Mouse (Mus musculus): ENCODE data around the gene Elovl3. TPM values are rescaled to one million over a fixed set of nuclear protein-coding genes. Genes with fewer than 3 reads are reported as not detected.
A peak's percentile ranks its signal among the peaks of the same experiment; 100 is the strongest.
"Not testable (repeated sequence)": the region's sequence is repeated elsewhere in the genome, so short reads cannot be mapped to it uniquely, and the experiment has no call there.

Elovl3 gene
- not detected for total RNA-seq (2021)
- long read RNA-seq, experiment 1, result 0 reads
- long read RNA-seq, experiment 2, result 0 reads

- DNase-seq, result peak; percentile 17
These were observed at the start of gene Elovl3 for GRCm38 (mm10) chr19:46131694-46132525. Elovl3 (plus strand) TSS chr19:46131897.

GRCm38 (mm10) chr19:46085185-46085584, 46.5 kb upstream of the Elovl3 start:
- DNase-seq, result no peak

DNA sequence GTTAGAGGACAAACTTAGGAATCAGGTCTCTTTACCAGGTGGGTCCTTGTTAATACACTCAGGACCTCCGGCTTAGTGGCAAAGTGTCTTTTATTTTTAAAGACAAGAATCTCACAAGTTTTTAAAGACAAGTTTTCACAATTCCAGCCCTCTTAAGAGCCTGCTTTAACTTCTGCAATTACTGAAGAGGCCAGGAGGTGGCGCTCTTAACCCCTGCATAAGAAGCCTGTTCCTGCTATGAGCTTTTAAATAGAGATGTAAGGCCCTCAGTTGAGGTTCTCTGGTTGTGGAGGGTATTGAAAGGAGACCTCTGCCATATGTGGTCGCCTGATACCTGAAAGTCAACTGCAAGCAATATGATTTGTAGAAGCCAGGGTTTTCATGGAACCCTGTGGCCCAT, 45.4 kb upstream of the Elovl3 start:
- DNase-seq, result peak; percentile 56

DNA sequence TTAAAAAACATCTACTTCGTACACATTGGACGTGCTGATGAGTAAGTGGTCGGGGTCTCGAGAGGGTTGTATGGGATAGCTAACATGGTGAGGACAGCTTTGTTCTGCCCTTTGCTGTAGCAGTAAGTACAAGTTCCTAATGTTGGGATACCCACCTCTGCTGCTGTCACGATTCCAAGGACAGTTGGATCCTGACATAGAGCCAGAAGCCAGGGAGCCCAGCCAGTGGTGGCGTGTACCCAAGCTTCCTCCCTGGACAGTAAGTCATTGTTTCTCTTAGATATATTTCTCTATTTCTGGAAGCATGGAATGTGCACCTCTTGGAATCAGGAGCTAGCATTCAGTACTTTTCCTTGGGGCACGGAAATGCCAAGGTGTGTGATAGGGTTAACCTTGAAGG, 43.8 kb upstream of the Elovl3 start:
- DNase-seq, result no peak

DNA sequence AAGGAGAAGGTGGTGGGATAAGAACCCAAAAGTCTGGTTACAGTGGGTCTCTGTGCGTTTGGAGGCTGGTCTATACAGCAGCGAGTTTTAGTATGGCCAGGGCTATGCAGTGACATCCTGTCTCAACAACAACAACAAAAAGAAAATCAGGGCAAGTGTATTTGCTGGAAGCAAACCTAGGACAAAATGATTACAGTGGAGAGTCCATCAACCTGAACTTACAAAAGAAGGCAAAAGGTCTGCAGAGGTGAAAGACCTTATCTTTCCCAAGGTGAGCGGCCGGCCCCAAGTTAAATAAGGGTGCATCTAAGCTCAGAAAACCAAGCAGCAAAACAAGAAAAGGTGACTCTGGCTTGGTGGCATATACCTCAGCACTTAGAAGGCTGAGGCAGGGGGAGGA, 40.1 kb upstream of the Elovl3 start:
- DNase-seq, result no peak

DNA sequence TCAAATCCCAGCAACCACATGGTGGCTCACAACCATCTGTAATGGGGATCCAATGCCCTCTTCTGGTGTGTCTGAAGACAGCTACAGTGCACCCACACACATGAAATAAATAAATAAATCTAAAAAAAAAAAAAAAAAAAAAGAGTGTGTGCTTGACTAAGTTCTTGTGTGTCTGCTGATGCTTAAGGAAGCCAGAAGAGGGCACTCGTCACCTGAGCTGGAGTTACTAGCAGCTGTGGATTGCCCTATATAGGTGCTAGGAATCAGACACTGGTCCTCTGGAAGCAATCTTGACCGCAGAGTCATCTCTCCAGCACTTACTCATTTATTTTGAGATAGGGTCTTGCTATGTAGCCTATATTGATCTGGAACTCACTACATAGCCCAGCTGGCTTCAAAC, 37.6 kb upstream of the Elovl3 start:
- DNase-seq, result no peak

DNA sequence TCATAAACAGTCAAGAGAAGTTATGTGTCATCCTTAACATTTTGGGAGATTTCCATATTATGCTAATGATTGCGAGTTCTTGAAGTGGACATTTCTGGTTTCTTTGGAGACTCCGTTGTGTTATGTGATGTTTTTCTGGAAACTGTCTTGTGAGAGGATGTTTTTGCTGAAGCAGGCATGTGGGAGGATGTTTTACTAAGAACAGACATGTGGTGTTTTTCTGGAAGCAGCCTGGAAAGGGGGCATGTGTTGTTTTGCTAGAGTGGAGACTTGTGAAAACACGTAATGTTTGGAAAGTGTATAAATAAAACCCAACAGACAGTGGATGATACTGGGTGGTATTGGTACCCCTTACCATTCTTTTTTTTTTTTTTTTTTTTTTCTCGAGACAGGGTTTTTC, 36.4 kb upstream of the Elovl3 start:
- DNase-seq, result no peak

DNA sequence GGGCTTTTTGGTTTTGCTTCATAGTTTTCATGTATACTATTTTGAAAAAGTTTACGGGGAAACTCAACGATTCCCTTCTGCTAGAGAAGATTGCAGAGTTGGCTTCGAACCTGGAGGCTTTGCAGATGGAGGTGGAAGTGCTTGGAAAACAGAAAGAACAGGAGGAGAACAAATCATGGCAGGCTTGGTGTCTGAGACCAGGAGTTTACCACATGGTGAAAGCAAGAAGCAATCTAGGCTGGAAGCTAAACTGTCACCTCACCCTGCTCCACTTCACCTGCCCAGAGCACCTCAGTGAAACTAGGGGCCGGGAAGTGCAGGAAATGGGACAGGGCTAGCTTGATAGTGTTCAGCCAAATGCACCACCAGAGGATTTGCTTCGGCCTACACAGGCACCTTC, 35.3 kb upstream of the Elovl3 start:
- no peak for DNase-seq

GRCm38 (mm10) chr19:46099561-46099960, 32.1 kb upstream of the Elovl3 start:
- DNase-seq, result no peak

DNA sequence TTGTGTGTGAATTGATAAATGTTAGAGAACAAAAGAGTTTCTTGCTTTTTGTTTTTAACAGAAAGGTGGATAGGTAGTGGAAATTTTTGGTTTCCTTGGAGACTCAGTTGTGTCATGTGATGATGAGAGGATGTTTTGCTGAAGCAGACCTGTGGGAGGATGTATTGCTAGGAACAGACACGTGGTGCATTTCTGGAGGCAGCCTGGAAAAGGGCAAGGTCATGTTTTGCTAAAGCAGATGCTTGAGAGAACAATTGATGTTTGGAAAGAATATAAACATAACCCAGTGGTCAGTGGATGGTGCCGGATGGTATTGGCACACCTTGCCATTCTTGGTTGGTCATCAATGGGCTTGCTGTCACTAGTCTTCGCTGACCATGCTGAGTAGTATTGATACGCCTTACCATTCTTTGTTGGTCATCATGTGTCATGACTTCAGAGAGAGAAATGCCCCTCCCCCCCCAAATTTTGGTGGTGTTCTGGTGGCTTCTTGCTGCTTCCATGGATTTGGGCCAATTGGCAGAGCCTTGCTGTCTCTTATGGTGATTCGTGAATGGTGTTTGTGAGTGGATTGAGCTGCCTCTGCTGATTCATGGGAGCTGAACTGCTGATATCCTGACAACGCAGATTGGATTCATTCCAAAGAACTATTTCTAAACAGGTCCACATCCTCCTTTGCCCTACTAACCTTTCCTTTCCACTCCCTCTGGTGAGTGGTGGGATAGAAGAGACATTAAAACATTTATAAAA, 28.1 kb upstream of the Elovl3 start:
- DNase-seq, result no peak

DNA sequence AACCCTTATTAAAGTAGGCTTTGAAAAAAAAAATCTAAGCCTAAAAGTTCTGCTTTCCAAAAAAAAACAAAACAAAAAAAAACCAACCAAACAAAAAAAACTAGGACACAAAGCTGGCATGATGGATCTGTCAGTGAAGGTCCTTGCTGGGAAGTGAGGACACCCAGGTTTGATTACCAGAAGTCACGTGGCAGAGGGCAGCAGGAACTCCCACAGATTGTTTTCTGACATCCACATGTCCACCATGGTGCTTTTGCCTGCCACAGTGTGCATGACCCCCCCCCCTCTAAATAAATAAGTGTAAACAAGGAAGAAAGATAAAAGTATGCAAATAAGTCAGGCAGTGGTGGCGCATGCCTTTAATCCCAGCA, 27.5 kb upstream of the Elovl3 start:
- no peak for DNase-seq

DNA sequence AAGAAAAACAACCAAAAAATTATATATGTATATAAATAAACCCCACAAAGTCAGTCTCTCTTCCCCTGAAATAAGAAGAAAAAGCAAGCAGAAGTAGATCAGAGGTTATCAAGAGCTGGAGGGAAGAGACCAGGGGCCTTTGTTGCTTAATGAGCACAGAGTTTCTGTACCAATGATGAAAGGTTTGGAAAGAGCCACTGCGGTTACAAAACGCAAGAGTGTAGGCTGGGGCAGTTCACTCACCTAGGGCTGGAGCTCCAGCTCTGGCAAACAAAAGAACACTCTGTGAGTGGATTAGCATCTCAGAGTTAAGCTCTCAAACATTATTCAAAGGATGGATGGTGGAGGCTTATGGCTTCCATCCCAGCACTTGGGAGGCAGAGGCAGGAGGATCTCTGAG, 21.5 kb upstream of the Elovl3 start:
- DNase-seq, result no peak

DNA sequence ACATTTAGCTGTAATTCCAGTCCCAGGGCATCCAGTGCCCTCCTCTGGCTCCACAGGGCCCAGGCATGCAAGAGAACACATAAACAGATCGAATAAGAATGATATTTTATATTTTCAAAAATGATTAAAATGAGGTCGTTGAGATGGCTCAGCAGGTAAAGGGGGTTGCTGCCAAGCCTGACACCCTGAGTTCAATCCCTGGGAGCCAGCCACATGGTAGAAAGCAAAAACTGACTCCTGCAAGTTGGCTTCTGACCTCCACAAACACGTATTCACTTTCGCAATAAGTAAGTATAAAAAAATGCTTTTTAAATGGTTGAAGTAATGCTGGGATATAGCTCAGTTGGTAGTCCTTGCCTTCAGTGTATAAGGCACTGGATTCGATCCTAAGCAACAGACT, 20.9 kb upstream of the Elovl3 start:
- DNase-seq, result no peak

- DNase-seq, result no peak
These were observed 17.1 kb upstream of the Elovl3 start for GRCm38 (mm10) chr19:46114617-46115016.

- DNase-seq, result no peak
These were observed 12.2 kb upstream of the Elovl3 start for GRCm38 (mm10) chr19:46119458-46119857.

- DNase-seq, result no peak
These were observed 10.8 kb upstream of the Elovl3 start for GRCm38 (mm10) chr19:46120872-46121271.

DNA sequence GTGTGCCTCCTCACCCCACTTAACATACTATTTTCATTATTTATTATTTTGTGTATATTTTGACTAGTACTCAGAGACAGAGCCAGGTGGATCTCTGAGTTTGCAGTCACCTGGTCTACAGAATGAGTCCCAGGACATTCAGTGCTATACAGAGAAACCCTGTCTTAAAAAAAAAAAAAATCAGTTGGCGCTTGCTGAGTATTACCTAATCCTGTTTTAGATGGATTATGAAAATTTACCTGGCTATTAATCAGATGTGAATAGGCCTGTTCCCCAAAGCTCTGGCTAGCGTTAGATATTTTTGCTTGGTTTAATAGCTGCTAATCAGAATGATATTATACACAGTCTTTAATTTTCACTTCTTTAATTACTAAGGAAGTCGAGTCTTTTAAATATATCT, 7.8 kb upstream of the Elovl3 start:
- DNase-seq, result no peak

- no peak for DNase-seq
These were observed 7.0 kb upstream of the Elovl3 start for GRCm38 (mm10) chr19:46124651-46125050.

DNA sequence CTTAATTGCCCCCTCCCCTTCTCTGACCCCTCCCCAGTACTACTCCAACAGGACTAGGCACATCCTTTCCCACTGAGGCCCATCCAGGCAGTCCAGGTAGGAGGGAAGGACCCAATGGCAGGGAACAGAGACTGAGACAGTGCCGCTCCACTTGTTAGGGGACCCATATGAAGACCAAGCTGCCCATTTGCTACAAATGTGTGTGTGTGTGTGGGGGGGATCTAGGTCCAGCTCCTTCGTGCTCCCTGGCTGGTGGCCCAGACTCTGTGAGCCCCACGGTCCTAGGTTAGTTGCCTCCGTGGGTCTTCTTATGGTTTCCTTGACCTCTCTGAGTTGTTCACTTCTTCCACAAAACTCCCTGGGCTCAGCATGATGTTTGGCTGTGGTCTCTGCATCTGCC, 5.4 kb upstream of the Elovl3 start:
- DNase-seq, result no peak

GRCm38 (mm10) chr19:46129737-46130136, 2.0 kb upstream of the Elovl3 start:
- not testable (repeated sequence) for DNase-seq

- DNase-seq, result no peak
These were observed 414 bp upstream of the Elovl3 start for GRCm38 (mm10) chr19:46131283-46131682.

- DNase-seq, result no peak
These were observed 880 bp downstream of the Elovl3 start for GRCm38 (mm10) chr19:46132577-46132976.

DNA sequence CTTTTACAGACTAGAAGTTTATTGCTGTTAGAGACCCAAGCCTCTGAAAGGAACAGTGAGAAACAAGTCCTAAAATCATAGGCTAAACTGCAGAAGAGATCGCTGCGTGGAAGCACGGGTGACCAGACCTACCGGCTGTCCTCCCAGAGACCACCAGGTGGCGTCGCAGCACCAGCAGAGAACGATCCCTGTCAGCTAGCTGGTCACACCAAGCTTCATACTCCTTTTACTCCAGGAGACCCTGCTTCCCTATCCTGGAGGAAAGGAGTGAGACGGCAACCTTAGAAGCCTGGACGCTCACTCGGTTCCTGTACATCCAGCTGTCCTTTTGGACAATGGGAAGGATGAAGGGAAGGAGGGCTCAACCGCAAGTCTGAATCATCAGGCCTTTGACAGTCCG, 3.6 kb downstream of the Elovl3 start:
- peak; percentile 94 for DNase-seq
